Mouse (Mus musculus) layer of hippocampus, adult 2 months (tissue): ENCODE data around the gene Prkag2. TPM values are rescaled to one million over a fixed set of nuclear protein-coding genes. Genes with fewer than 3 reads are reported as not detected.

ENCODE experiments used
- DNase-seq, 2 experiments: peaks; one replicate each; pipeline ENCODE4 v3.0.0; 2022; ENCODE audit warnings: low spot score in 2 of 2
- H3K27ac ChIP-seq: fragments of 200-600 bp; 2 replicates; pipeline ENCODE4 v1.8.1; 2022
- H3K4me3 ChIP-seq: fragments of 200-600 bp; 2 replicates; pipeline ENCODE4 v1.8.1; 2022; ENCODE audit warnings: mild to moderate bottlenecking
- CTCF ChIP-seq: fragments of 200-600 bp; conservative IDR thresholded peaks from 2 replicates; pipeline ENCODE4 v1.8.1; 2022; ENCODE audit warnings: antibody characterized with exemption, mild to moderate bottlenecking, moderate library complexity
- total RNA-seq, 2 experiments: library from RNA; stranded (reverse); gene quantifications; 2 replicates each; pipeline ENCODE4 v1.2.3; 2021

Prkag2 gene
- total RNA-seq, 2 experiments from 2014 or later = 177 to 193 TPM

DNA sequence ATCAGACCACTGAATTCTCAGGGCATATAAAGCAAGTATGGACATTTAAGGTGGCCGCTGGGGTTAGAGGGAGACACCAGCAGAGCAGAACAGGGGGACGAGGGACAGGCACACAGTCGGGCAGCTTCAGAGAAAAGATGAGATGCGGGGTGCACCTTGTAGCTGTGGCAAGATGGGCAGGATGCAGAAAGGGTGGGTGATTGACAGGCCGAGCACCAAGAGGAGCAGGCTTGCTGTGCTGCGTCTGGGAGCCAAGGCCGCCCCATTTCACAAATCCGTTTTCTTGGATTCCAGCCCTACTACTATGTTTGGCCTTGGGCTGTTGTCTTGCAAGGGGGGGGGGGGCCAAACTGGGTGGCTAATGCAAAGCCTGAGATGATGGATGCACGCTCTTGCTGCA is 195.5 kb downstream of the Prkag2 start:
- DNase-seq = no peak
- no peak for TF ChIP-seq CTCF
- Histone ChIP-seq H3K4me3 (no peak overlapping the region), H3K27ac (peak overlapping the region; percentile 14; the same call in 1 of the 2 replicates)

DNA sequence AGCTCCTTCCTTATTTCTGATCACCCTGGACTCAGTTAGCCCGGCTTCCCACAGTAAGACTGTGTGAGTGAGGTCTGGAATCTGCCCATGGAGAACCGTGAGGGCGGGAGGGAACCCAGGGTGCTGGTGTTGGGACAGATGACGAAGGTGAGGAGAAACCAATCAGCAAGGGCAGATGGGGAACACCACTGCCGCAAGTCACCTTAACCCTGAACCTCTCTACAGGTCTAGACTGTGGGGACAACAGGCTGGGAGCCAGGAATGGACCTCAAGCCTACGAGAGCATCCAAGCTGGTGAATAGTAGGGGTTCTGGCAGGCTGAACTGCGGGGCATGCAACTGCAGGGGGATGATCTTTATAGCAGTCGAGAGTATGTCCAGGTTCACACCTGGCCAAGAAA is 196.0 kb downstream of the Prkag2 start:
- Histone ChIP-seq H3K27ac (no peak overlapping the region), H3K4me3 (no peak overlapping the region)
- no peak for DNase-seq
- TF ChIP-seq CTCF = no peak

DNA sequence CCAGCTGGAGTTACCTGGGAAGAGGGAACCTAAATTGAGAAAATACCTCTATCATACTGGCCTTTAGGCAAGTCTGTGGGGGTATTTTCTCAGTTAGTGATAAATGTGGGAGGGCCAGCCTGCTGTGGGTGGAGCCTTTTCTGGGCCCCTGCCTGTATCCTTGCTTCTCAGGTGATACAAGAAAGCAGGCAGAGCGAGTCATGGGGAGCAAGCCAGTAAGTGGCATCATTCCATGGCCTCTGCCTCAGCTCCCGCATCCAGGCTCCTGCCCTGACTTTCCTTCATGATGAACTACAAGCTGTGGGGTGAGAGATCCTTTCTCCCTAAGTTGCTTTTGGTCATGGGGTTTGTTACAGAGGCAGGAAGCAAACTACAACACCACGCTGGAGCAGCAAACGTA is 196.4 kb downstream of the Prkag2 start:
- TF ChIP-seq CTCF = no peak
- Histone ChIP-seq H3K27ac (no peak overlapping the region), H3K4me3 (no peak overlapping the region)
- no peak for DNase-seq

DNA sequence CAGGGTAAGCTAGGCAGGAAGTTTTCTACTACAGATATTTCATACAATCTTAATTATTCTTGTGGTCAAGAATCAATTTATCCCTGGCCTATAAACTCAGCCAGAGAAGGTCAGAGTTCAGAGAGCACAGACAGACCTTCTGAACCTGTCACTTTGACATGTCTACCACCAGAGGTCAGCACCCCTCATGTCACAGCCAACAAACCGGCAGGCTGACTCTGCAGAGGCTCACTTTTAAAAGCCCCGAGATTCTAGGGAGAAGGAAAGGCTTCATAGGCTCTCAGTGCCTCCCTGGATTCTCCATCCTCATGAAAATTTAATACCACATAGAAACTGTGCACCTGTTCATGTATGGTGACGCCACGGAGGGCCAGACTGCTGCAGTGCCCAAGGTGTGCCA is 197.6 kb downstream of the Prkag2 start:
- TF ChIP-seq CTCF = peak; percentile 77
- no peak overlapping the region for H3K27ac ChIP-seq
- no peak for DNase-seq

DNA sequence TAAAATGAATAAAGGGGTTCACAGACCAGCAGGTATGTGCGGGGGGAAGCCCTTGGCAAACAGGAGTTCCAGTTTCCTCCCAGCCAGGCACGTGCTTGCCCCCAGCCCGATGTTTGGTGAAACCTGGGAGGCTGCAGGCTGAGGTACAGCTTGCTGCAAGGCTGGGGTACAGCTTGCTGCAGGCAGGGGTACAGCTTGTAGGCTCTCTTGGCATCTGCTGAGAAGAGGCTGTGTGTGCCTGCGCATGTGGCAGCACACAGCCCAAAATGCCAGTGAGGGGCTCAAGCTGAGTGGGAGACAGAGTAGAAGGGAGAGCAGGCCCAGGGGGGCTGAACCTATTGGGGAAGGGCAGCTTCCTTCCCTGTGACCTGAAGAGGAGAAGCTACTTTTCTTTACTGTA is 204.8 kb downstream of the Prkag2 start:
- H3K27ac ChIP-seq = peak overlapping the region; percentile 72; the same call in 1 of the 2 replicates
- no peak for DNase-seq
- no peak overlapping the region for H3K4me3 ChIP-seq
- TF ChIP-seq CTCF = no peak

More for the DNA sequence above, 197.6 kb downstream of the Prkag2 start:
- no peak overlapping the region for H3K4me3 ChIP-seq

DNA sequence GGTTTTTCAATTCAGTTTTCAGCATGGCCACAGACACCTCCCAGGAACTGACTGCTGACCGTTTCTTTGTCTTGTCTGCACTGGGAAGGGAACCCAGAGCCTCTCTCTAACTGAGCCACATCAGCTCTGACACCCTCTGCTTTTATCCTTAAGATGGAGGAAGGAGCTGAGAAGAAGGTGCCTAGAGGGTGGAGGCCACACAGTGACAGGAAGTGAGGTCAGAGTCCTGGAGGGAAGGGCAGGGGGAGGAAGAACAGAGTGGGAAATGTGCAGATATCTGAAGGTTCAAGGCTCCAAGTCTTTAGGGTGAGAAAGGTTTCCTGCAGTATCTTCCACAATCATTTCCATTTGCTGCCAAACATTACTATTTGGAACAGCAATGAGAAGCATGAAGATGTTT is 205.6 kb downstream of the Prkag2 start:
- TF ChIP-seq CTCF = no peak
- DNase-seq = no peak
- peak overlapping the region; percentile 72 for H3K27ac ChIP-seq
- H3K4me3 ChIP-seq = no peak overlapping the region

DNA sequence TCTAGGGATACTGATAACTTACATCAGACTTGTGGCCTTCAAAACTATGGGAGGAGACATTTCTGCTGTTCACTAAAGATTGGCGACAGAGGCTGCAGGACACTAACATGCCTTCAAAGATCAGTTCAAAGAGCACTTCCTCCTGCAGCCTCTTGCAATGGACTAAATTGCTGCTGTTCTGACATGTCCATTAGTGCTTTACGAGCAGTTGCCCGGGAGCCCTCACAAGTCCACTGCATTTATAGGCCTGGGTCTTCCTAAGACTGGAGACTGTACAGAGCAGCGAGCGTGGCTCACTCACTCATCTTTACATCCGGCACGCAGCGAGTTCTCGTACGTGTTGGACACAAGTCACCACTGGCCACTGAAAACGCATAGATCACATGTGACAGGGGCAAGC is 208.0 kb downstream of the Prkag2 start:
- no peak for TF ChIP-seq CTCF
- no peak for DNase-seq
- no peak overlapping the region for H3K27ac ChIP-seq
- H3K4me3 ChIP-seq = no peak overlapping the region

DNA sequence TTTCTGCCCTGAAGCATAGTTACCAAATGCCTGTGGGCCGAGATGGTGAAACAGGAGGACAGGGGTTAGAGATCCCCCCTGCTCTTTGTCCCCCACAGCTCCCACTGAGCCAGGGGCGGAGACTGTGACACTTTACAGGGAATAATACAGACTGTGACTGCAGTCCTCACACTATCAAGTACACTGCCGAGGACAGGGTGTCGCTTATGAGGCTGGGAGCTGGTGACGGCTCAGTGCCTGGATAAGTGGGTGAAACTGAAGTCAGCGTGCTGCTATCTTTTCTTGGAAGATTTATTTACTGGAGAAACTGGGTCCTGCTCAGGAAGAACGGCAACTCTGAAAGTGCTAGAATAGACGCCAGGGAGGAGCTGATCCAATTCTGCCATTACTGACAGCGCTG is 210.6 kb downstream of the Prkag2 start:
- no peak for TF ChIP-seq CTCF
- Histone ChIP-seq H3K27ac (peak overlapping the region; percentile 21; the same call in 1 of the 2 replicates), H3K4me3 (no peak overlapping the region)
- DNase-seq = no peak

- H3K27ac ChIP-seq = no peak overlapping the region; the same call in 1 of the 2 replicates
- no peak for DNase-seq
- TF ChIP-seq CTCF = no peak
- no peak overlapping the region for H3K4me3 ChIP-seq
Observed at GRCm38 (mm10) chr5:24888874-24889591, 211.4 kb downstream of the Prkag2 start.

DNA sequence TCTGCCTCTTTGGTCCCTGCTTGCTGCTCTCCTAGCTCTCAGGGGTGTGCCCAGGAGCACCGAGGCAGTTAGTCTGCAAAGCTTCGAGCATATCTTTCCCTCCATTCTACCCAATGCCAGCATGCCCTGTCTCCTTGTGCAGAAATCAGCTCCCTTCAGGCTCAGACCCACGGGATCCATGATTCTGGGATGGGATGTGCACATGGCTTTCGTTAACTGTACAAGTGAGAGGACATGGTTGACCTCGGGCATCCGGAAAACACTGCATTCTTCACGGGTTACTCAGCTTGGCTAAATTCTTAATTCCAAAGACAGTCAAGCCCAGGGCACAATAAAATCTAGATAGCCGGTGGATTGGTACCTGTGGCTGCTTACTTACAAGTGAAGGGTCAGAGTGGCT is 213.2 kb downstream of the Prkag2 start:
- TF ChIP-seq CTCF = no peak
- Histone ChIP-seq H3K4me3 (no peak overlapping the region), H3K27ac (no peak overlapping the region)
- no peak for DNase-seq

DNA sequence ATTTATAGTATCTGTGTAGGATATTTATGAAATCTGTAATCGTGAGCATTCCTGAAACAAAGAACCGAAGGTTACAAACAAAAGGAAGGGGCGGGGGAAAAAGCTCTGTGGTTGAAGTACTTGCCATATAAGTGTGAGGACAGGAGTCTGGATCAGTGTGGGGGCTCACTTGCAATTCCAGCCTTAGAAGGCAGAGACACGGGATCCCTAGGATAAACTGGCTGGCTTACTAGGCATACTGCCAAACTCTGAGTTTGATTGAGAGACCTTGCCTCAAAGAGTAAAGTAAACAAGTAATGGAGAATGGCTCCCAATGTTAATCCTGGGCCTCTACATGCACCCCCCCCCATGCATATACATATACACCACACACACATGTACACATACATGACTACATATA is 221.7 kb downstream of the Prkag2 start:
- H3K4me3 ChIP-seq = no peak overlapping the region
- no peak for TF ChIP-seq CTCF

DNA sequence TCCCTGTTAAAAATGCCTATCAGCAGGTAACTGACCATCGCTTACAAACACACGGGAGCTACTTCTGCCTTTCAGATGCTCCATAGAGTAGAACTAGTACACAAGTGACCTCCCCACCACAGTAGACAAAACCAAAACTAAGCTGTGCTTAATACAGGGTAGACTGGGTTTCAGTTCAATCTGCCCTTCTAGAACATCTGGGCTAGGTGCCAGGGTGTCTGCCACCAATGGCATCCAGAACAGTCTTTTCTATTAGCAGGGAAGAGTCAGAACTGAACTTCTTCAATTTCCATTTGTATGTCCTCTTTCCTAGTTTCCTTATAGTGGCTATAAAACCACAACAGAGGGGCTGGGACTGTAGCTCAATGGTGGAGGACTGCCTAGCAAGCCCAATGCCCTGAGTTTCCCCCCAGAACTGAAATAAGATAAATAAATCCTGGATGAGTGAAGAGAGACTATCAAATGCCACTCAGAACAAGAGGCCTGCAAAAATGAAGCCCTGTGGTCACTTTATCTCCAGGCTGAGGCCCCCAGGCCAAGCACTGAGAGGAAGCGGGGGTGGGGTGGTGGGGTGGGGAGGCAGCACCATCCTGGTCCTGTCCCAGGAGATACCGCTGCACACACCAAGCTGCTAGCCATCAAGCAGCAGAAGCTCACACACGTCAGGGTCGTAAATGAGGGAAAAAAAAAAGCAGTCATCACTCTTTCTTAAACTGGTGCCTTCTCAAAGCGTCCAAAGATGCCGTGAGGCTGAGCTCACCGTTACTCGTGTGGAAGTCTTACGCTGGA is 222.4 kb downstream of the Prkag2 start:
- DNase-seq = no peak
- Histone ChIP-seq H3K27ac (no peak overlapping the region), H3K4me3 (no peak overlapping the region)
- no peak for TF ChIP-seq CTCF

More for the DNA sequence above, 221.7 kb downstream of the Prkag2 start:
- DNase-seq = no peak
- no peak overlapping the region for H3K27ac ChIP-seq

DNA sequence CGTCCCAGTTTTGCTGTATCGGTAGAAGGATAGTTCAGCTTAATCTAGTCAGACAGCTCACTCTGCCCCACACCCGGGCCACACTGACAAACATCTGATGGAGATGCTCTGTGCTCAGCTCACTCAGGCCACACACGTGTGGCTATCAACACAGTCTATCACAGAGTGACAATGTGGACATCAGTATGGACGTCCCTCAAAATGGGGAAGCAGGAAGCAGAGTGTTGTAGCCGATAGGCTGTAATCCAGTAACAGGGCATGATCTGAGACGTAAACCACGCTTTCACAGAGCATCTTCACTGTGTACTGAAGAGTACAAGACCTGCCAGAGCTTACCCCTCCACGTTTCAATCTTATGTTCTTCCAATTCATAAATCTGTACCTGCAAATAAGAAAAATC is 223.8 kb downstream of the Prkag2 start:
- no peak overlapping the region for H3K4me3 ChIP-seq
- DNase-seq = no peak
- no peak overlapping the region for H3K27ac ChIP-seq
- no peak for TF ChIP-seq CTCF
